Mouse (Mus musculus): ENCODE measurements at regions not wholly inside any gene's neighbourhood (a gene's known extent, or its start where the extent isn't known, plus 50 kb on each side); places are given as distances from the start of the nearest gene placed in this dataset.

- Histone ChIP-seq H3K27me3 (replicated peaks; ENCODE audit: control insufficient read depth, insufficient read depth, low read length) (no peaks in the 10 kb centered on the region), H3K9me3 (replicated peaks; ENCODE audit: control insufficient read depth, low read length) (no peaks in the 10 kb centered on the region), H3K9ac (ENCODE audit: low read length) (no peak overlapping the region), H3K4me1 (ENCODE audit: control insufficient read depth, insufficient read depth, low read length) (no peaks in the 10 kb centered on the region), H3K4me3 (ENCODE audit: low read depth, low read length) (no peak overlapping the region), H3K27ac (ENCODE audit: low read depth, low read length) (no peak overlapping the region), H3K4me2 (ENCODE audit: low read length) (no peak overlapping the region), H3K36me3 (ENCODE audit: control insufficient read depth, insufficient read depth, low read length) (no peaks in the 10 kb centered on the region)
- ATAC-seq (no peak), DNase-seq (ENCODE audit: low spot score) (no peak)
- WGBS: 83% methylated on average over 14 of the region's 14 CpGs
Measured at GRCm38 (mm10) chr15:11693772-11694270, 213.3 kb downstream of the Npr3 start.

DNA sequence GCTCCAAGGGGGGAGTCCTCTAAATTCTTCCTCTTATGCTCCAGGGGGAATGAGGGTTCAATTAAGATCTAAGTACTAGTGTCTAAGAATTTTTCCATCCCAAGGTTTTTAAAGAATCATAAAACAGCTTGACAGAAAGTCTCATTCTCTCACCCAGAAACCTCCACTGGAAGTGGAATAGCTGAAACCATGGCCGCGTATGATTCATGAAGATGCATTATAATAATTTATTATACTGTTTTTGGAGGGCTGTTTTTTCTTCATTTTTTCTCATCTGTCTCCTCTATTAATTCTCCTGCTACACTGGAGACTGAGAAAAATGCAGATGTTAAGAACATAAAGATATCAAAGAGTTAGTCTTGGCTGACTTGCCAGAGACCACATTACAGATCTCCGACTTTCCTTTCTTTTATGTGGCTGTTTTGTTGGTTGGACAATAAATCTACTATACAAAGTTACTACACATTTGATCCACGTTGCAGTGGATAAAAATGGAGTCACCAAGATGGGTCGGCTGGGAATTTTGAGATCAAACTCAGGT, 242.2 kb downstream of the Npr3 start:
- no peak for ATAC-seq
- 86% methylated on average over 5 of the region's 5 CpGs for WGBS
- no peak overlapping the region for H3K4me3 ChIP-seq (ENCODE audit: low read depth, low read length)

GRCm38 (mm10) chr15:11655168-11655567, 251.9 kb downstream of the Npr3 start:
- WGBS: 91% methylated on average over 3 of the region's 3 CpGs
- ATAC-seq: no peak
- H3K27ac ChIP-seq (ENCODE audit: low read depth, low read length): no peak overlapping the region
- H3K4me1 ChIP-seq (ENCODE audit: control insufficient read depth, insufficient read depth, low read length): no peaks in the 10 kb centered on the region
- no peak overlapping the region for H3K9ac ChIP-seq (ENCODE audit: low read length)
- H3K9me3 ChIP-seq (replicated peaks; ENCODE audit: control insufficient read depth, low read length): no peaks in the 10 kb centered on the region
- H3K4me2 ChIP-seq (ENCODE audit: low read length): no peak overlapping the region
- H3K27me3 ChIP-seq (replicated peaks; ENCODE audit: control insufficient read depth, insufficient read depth, low read length): no peaks in the 10 kb centered on the region
- no peaks in the 10 kb centered on the region for H3K36me3 ChIP-seq (ENCODE audit: control insufficient read depth, insufficient read depth, low read length)
- no peak overlapping the region for H3K4me3 ChIP-seq (ENCODE audit: low read depth, low read length)
- no peak for DNase-seq (ENCODE audit: low spot score)

More for the DNA sequence above, 242.2 kb downstream of the Npr3 start:
- H3K27ac ChIP-seq (ENCODE audit: low read depth, low read length): no peak overlapping the region
- H3K4me2 ChIP-seq (ENCODE audit: low read length): no peak overlapping the region
- no peak for DNase-seq (ENCODE audit: low spot score)
- no peaks in the 10 kb centered on the region for H3K27me3 ChIP-seq (replicated peaks; ENCODE audit: control insufficient read depth, insufficient read depth, low read length)
- no peaks in the 10 kb centered on the region for H3K36me3 ChIP-seq (ENCODE audit: control insufficient read depth, insufficient read depth, low read length)
- no peaks in the 10 kb centered on the region for H3K4me1 ChIP-seq (ENCODE audit: control insufficient read depth, insufficient read depth, low read length)
- no peaks in the 10 kb centered on the region for H3K9me3 ChIP-seq (replicated peaks; ENCODE audit: control insufficient read depth, low read length)
- no peak overlapping the region for H3K9ac ChIP-seq (ENCODE audit: low read length)

GRCm38 (mm10) chr15:11646241-11646640, 246.8 kb upstream of the Tars start:
- DNase-seq (ENCODE audit: low spot score): no peak
- H3K27ac ChIP-seq (ENCODE audit: low read depth, low read length): no peak overlapping the region
- no peaks in the 10 kb centered on the region for H3K36me3 ChIP-seq (ENCODE audit: control insufficient read depth, insufficient read depth, low read length)
- no peaks in the 10 kb centered on the region for H3K27me3 ChIP-seq (replicated peaks; ENCODE audit: control insufficient read depth, insufficient read depth, low read length)
- no peaks in the 10 kb centered on the region for H3K4me1 ChIP-seq (ENCODE audit: control insufficient read depth, insufficient read depth, low read length)
- H3K9me3 ChIP-seq (replicated peaks; ENCODE audit: control insufficient read depth, low read length): no peaks in the 10 kb centered on the region
- no peak overlapping the region for H3K9ac ChIP-seq (ENCODE audit: low read length)
- no peak overlapping the region for H3K4me2 ChIP-seq (ENCODE audit: low read length)
- no peak for ATAC-seq
- WGBS: 97% methylated on average over 6 of the region's 6 CpGs
- H3K4me3 ChIP-seq (ENCODE audit: low read depth, low read length): no peak overlapping the region

DNA sequence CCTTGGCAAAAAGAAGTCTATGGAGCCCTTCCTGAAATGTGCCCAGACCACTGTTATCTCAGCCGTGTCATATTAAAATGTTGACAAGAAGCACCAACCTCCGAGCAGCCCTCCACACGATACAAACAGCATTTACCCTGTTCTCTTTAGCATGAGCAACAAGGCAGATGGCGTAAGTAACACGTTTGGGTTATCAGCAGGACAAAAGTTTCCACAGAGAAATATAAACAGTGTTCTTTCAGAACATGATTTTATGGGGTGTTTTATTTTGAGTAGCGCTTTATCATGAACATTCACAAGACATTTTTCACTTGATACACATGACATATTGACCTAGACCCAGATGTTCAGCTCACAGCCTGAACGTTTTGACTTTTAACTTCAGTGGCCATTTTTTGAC, 245.3 kb upstream of the Tars start:
- DNase-seq (ENCODE audit: low spot score): no peak
- Histone ChIP-seq H3K4me3 (ENCODE audit: low read depth, low read length) (no peak overlapping the region), H3K9ac (ENCODE audit: low read length) (no peak overlapping the region), H3K4me2 (ENCODE audit: low read length) (no peak overlapping the region), H3K4me1 (ENCODE audit: control insufficient read depth, insufficient read depth, low read length) (no peaks in the 10 kb centered on the region), H3K27me3 (replicated peaks; ENCODE audit: control insufficient read depth, insufficient read depth, low read length) (no peaks in the 10 kb centered on the region), H3K36me3 (ENCODE audit: control insufficient read depth, insufficient read depth, low read length) (no peaks in the 10 kb centered on the region), H3K27ac (ENCODE audit: low read depth, low read length) (no peak overlapping the region), H3K9me3 (replicated peaks; ENCODE audit: control insufficient read depth, low read length) (no peaks in the 10 kb centered on the region)
- 89% methylated on average over 7 of the region's 7 CpGs for WGBS
- ATAC-seq: no peak

GRCm38 (mm10) chr15:11630654-11631053, 231.2 kb upstream of the Tars start:
- no peak overlapping the region for H3K4me2 ChIP-seq (ENCODE audit: low read length)

DNA sequence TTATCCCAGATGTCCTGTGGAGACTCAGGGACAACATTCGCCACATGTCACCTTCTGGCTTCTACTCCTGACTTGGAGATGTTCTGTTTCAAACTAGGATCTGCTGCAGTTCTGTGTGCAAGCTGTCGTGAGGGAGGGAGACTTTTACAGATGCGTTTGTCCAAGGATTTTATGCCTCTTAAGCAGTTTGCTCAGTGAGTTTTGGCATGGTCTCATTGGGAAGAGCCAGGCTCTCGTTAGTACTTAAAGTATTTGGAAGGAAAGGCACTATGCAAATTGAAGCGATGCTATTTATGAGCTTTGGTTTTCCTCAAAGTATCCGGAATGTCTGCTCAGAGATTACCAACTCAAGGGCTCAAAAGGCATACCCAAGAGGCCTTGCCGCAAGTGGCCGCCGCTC, 227.0 kb upstream of the Tars start:
- no peaks in the 10 kb centered on the region for H3K27me3 ChIP-seq (replicated peaks; ENCODE audit: control insufficient read depth, insufficient read depth, low read length)
- H3K27ac ChIP-seq (ENCODE audit: low read depth, low read length): no peak overlapping the region
- ATAC-seq: no peak
- no peak overlapping the region for H3K4me3 ChIP-seq (ENCODE audit: low read depth, low read length)
- H3K9ac ChIP-seq (ENCODE audit: low read length): no peak overlapping the region
- 68% methylated on average over 9 of the region's 9 CpGs for WGBS
- H3K4me1 ChIP-seq (ENCODE audit: control insufficient read depth, insufficient read depth, low read length): no peaks in the 10 kb centered on the region
- H3K9me3 ChIP-seq (replicated peaks; ENCODE audit: control insufficient read depth, low read length): no peaks in the 10 kb centered on the region
- no peak for DNase-seq (ENCODE audit: low spot score)
- no peaks in the 10 kb centered on the region for H3K36me3 ChIP-seq (ENCODE audit: control insufficient read depth, insufficient read depth, low read length)
- H3K4me2 ChIP-seq (ENCODE audit: low read length): no peak overlapping the region

More at GRCm38 (mm10) chr15:11630654-11631053, 231.2 kb upstream of the Tars start:
- Histone ChIP-seq H3K4me1 (ENCODE audit: control insufficient read depth, insufficient read depth, low read length) (no peaks in the 10 kb centered on the region), H3K9me3 (replicated peaks; ENCODE audit: control insufficient read depth, low read length) (no peaks in the 10 kb centered on the region), H3K4me3 (ENCODE audit: low read depth, low read length) (no peak overlapping the region), H3K9ac (ENCODE audit: low read length) (no peak overlapping the region), H3K27me3 (replicated peaks; ENCODE audit: control insufficient read depth, insufficient read depth, low read length) (no peaks in the 10 kb centered on the region), H3K27ac (ENCODE audit: low read depth, low read length) (no peak overlapping the region), H3K36me3 (ENCODE audit: control insufficient read depth, insufficient read depth, low read length) (no peaks in the 10 kb centered on the region)
- ATAC-seq (no peak), DNase-seq (ENCODE audit: low spot score) (no peak)
- 63% methylated on average over 2 of the region's 2 CpGs for WGBS

DNA sequence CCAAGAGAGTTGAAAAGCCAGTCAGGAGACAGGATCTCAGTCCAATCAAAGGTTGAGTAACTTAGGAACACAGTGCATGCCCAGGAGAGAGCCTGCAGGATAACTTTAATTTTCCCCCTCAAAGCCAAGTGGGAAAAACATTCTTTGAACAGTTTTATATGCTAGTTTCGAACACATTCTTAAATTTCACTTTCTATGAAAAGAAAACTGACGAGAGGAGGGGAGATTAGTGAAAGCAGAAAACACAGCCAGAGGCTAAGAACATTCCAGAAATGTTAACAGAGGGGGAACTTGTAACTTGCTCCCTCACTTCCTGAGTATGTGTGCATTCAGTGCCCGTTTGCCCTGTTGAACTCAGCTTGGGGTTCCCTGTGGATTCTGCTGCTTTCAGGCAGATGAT, 213.0 kb upstream of the Tars start:
- H3K4me1 ChIP-seq (ENCODE audit: control insufficient read depth, insufficient read depth, low read length): no peaks in the 10 kb centered on the region
- no peaks in the 10 kb centered on the region for H3K27me3 ChIP-seq (replicated peaks; ENCODE audit: control insufficient read depth, insufficient read depth, low read length)
- H3K36me3 ChIP-seq (ENCODE audit: control insufficient read depth, insufficient read depth, low read length): no peaks in the 10 kb centered on the region
- H3K27ac ChIP-seq (ENCODE audit: low read depth, low read length): no peak overlapping the region
- DNase-seq (ENCODE audit: low spot score) (no peak), ATAC-seq (no peak)
- no peak overlapping the region for H3K4me2 ChIP-seq (ENCODE audit: low read length)
- no peaks in the 10 kb centered on the region for H3K9me3 ChIP-seq (replicated peaks; ENCODE audit: control insufficient read depth, low read length)
- no peak overlapping the region for H3K4me3 ChIP-seq (ENCODE audit: low read depth, low read length)
- no peak overlapping the region for H3K9ac ChIP-seq (ENCODE audit: low read length)
- 51% methylated on average over 3 of the region's 3 CpGs for WGBS

GRCm38 (mm10) chr15:11610043-11610670, 210.7 kb upstream of the Tars start:
- Histone ChIP-seq H3K4me2 (ENCODE audit: low read length) (no peak overlapping the region), H3K27ac (ENCODE audit: low read depth, low read length) (no peak overlapping the region), H3K4me3 (ENCODE audit: low read depth, low read length) (no peak overlapping the region), H3K36me3 (ENCODE audit: control insufficient read depth, insufficient read depth, low read length) (no peaks in the 10 kb centered on the region), H3K4me1 (ENCODE audit: control insufficient read depth, insufficient read depth, low read length) (no peaks in the 10 kb centered on the region), H3K9ac (ENCODE audit: low read length) (no peak overlapping the region), H3K9me3 (replicated peaks; ENCODE audit: control insufficient read depth, low read length) (no peaks in the 10 kb centered on the region), H3K27me3 (replicated peaks; ENCODE audit: control insufficient read depth, insufficient read depth, low read length) (no peaks in the 10 kb centered on the region)
- DNase-seq (ENCODE audit: low spot score): no peak
- ATAC-seq: no peak
- WGBS: 60% methylated on average over 3 of the region's 3 CpGs
